Mouse (Mus musculus): ENCODE data around the gene Zfp668. TPM values are rescaled to one million over a fixed set of nuclear protein-coding genes. Genes with fewer than 3 reads are reported as not detected.

Gene Zfp668
- 10 to 100 TPM; 23.3 to 24.1 TPM for total RNA-seq (2021)
- long read RNA-seq, experiment 1, full-length matches to known transcripts, result 4 of 11 reads
- long read RNA-seq, experiment 1, partial matches to known transcripts, result 1 of 11 reads
- long read RNA-seq, experiment 1, other reads (novel, unspliced or antisense), result 6 of 11 reads
- long read RNA-seq, experiment 2, full-length matches to known transcripts, result 12 of 14 reads
- long read RNA-seq, experiment 2, partial matches to known transcripts, result 0 of 14 reads
- long read RNA-seq, experiment 2, other reads (novel, unspliced or antisense), result 2 of 14 reads

DNA sequence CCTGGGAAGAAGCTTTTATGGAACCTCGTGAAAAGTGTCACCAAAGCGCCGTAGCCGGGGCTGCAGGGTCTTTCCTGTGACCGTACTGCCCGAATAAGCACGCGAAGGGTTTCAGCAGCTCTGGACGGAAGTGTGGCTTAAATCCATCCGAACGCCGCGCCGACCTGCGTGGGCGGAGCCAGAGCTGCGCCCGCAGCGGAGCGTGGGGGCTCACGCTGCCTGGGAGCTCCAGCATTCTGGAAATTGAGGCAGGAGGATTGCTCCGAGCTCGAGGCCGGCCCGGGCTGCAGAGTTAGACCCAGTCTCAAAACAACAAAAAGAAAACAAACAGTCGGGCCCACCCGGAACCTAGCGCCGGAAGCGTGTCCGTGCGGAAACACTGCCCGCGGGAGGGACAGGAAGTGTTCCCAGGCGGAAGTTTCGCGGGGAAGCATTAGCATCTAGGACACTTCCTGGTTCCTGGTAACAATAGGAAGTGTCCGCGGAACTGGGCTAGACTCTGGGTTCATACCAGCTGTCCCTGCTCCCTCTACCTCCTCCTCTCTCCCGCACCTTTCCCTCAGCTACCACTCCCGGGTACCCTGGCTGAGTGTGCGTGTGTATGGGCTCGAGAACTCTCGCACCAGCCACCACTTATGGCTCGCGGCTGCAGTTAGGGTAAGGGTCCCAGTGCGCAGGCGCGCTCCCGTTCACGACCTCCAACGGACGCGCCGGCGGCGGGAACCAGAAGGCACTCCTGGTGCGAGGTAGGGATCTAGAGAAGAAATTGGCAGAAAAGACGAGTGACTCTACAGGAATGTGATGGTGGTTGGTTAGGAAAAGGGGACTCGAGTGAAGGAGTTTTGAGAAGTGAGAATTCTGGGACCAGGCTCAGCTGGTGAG is at the start of gene Zfp668:
TSS of gene Zfp668 (minus strand) at position 362 of the 882 bp plus-strand sequence.
- Histone ChIP-seq H3K4me3 (peak within 1 kb of the TSS; percentile 68), H3K27ac (peak within 1 kb of the TSS; percentile 99)
- DNase-seq (ENCODE audit: extremely low spot score in 1 of 2, low spot score in 2 of 2), result peak; percentile 87 to 89
- TF ChIP-seq CTCF (IDR thresholded peaks at IDR 0.05), result no peak
- intact Hi-C loops (cut with DNase I), result loop anchor here (2.0 to 5.0 kb wide), 2 partner anchors 36 to 54 kb away; partner anchors contain the start of genes Kat8, Stx1b and Stx4a

DNA sequence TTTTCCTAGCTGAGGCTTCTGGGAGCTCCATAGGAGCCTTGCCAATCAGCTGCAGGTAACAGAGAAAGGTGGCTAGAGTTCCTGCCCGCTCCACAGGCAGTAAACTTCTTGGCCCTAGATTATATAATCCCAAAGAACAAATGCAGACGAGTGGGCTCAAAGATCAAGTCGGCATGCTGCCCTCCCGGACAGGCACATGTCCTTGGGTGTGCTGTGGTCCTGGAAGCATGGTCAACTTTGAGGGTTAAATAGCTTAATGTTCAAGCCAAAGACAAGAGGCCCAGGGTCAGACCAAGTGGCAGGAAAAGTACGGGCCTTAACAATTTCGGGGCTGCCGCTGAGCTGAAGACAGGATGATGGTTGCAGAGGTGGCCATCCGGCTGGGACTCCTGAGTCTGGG is 49.4 kb upstream of the Zfp668 start:
- DNase-seq (ENCODE audit: extremely low spot score in 1 of 2, low spot score in 2 of 2), result no peak
- no peak for TF ChIP-seq CTCF (IDR thresholded peaks at IDR 0.05)
- H3K4me3 ChIP-seq, result no peak overlapping the region
- intact Hi-C loops (cut with DNase I), result no loop called here
- no peak overlapping the region for H3K27ac ChIP-seq

DNA sequence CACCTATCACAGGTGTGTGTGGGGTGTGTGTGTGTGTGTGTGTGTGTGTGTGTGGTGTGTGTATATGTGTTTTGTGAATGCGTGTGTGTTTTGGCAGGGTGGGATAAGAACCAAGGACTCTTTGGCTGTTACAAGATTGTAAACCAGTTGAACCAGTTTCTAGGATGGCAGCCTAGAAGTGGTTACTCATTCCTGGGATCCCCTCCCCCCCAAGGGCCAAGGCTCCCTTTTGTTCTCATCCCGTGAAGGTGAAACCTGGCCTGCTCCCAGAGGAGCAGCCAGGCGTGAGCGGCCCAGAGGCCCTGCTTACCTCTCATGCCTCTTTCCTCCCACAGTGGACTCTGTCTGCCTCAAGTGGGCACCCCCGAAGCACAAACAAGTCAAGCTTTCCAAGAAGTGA is 48.6 kb upstream of the Zfp668 start:
- intact Hi-C loops (cut with DNase I), result no loop called here
- no peak for TF ChIP-seq CTCF (IDR thresholded peaks at IDR 0.05)
- DNase-seq (ENCODE audit: extremely low spot score in 1 of 2, low spot score in 2 of 2), result no peak
- no peak overlapping the region for H3K27ac ChIP-seq
- H3K4me3 ChIP-seq, result no peak overlapping the region

DNA sequence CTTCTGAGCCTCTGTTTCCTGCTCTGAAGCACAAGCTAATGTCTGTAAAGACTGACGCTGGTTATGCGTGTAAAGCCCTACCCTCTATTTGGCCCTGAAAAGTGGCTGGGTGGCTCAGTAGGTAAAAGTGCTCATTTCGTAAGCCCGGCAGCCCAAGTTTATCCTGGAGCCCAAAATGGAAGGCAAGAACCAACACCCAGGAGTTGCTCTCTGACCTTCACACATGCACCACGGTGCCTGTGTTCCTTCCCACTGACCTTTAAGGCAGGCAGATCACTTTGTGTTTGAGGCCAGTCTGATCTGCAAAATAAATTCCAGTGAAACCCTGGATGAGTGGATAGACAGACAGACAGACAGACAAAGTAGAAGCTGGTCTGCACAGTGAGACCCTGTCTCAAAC is 47.1 kb upstream of the Zfp668 start:
- intact Hi-C loops (cut with DNase I), result no loop called here
- Histone ChIP-seq H3K4me3 (no peak overlapping the region), H3K27ac (no peak overlapping the region)
- DNase-seq (ENCODE audit: extremely low spot score in 1 of 2, low spot score in 2 of 2), result no peak
- TF ChIP-seq CTCF (IDR thresholded peaks at IDR 0.05), result no peak

DNA sequence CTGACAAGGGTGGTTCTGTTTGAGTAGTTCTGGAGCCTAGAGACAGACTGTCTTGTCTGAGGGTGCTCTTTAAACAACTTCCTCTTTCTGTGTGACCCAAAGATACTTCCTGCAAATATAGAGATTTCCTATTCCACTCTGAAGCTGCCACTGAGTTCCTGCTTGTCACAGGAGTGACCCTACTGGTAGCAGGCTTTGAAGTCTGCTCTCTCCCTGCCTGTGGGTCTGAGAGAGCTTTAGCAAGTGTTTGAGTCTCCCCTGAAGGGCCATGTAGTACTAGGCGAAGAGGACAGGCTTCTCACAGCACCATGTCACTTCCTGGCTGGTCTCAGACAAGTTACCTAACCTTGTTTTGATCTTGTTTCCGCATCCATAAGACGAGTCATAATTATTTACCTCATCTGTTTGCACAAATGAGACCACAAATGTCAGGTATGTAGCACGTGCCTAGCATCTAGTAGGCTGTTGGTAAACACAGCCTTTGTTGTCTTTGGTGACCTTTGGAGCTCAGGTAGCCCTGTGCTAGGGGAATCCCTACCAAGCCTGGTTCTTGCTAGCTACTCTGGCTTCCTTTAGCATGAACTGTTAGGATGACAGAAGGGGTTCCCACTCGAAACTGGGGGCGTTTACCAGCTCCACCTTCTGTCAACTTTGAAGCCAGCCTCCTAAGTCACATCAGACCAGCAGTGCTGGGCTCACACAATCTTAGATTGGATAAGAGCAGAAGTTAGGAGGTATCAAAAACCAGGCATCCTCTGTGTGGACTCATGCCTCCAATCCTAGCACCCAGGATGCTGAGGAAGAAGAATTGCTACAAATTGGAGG is 46.0 kb upstream of the Zfp668 start:
- DNase-seq (ENCODE audit: extremely low spot score in 1 of 2, low spot score in 2 of 2), result no peak
- no peak overlapping the region for H3K4me3 ChIP-seq
- no peak for TF ChIP-seq CTCF (IDR thresholded peaks at IDR 0.05)
- H3K27ac ChIP-seq, result peak overlapping the region; percentile 44
- intact Hi-C loops (cut with DNase I), result no loop called here

DNA sequence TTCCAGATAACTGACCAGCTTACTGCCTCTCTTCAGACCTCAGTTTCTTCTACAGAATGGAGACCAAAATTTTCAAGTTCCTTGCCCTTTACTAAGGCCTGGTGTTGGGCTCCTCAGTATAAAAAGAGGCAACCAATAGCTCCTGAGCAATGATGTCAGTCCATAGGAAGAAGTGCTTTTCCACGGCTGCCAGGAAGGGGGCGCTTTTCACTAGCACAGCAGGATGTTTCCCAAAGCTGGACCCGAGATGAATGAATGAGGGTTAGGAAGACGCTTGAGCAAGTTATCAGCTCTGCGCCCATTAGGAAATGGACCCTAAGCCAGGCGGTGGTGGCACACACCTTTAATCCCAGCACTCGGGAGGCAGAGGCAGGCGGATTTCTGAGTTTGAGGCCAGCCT is 44.9 kb upstream of the Zfp668 start:
- TF ChIP-seq CTCF (IDR thresholded peaks at IDR 0.05), result peak; percentile 43
- intact Hi-C loops (cut with DNase I), result no loop called here
- no peak for DNase-seq (ENCODE audit: extremely low spot score in 1 of 2, low spot score in 2 of 2)
- no peak overlapping the region for H3K27ac ChIP-seq
- H3K4me3 ChIP-seq, result no peak overlapping the region

DNA sequence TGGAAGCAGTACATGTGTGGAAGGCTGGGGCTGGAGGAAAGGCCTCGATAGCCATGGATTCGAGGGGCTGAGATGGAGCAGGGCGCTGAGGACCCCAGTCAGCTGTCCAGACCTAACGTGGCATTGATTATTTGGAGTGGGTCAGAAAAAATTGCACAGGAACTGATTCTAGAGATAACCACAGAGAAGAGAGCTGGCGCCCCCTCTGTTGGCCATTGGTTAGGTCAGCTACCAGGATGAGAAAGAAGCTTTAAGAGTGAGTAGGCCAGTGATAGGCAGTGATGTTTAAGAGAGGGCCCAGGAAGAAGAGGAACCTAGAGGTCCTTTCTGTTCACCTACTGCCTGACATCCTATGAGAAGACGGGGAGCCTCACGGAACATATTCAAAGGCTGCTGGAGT is 42.7 kb upstream of the Zfp668 start:
- no peak overlapping the region for H3K4me3 ChIP-seq
- H3K27ac ChIP-seq, result no peak overlapping the region
- DNase-seq (ENCODE audit: extremely low spot score in 1 of 2, low spot score in 2 of 2), result no peak
- intact Hi-C loops (cut with DNase I), result no loop called here
- TF ChIP-seq CTCF (IDR thresholded peaks at IDR 0.05), result peak; percentile 43

DNA sequence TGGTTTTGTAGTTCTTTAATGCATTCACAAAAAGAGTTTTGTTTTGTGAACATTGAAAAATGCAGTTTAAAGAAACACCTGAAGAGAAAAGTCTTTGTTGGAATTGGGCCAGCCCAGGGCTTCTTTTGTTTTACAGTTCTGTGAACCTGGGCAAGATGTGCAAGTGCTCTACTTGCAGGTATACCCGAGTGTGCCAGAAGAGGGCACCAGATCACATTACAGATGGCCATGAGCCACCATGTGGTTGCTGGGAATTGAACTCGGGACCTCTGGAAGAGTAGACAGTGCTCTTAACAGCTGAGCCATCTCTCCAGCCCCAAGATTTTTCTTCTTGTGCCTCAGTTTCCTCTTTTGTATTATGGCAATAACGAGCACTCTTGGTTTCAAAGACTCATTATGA is 41.6 kb upstream of the Zfp668 start:
- Histone ChIP-seq H3K27ac (no peak overlapping the region), H3K4me3 (no peak overlapping the region)
- TF ChIP-seq CTCF (IDR thresholded peaks at IDR 0.05), result peak; percentile 56
- intact Hi-C loops (cut with DNase I), result no loop called here
- no peak for DNase-seq (ENCODE audit: extremely low spot score in 1 of 2, low spot score in 2 of 2)

DNA sequence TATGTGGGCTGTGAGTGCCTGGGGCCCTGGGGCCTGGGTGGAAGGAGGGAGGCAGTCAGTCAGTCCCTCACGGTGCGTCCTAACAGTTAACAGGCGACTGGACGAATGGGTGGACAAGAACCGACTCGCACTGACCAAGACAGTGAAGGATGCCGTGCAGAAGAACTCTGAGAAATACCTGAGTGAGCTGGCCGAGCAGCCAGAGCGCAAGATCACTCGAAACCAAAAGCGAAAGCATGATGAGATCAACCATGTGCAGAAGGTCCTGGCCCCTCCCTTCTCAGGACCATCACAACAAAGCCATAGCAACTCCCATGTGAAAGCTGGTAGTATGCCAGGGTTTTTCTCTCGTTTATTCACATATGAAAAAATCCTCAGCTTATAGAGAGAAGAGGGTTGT is 38.7 kb upstream of the Zfp668 start:
- Histone ChIP-seq H3K27ac (no peak overlapping the region), H3K4me3 (no peak overlapping the region)
- intact Hi-C loops (cut with DNase I), result no loop called here
- no peak for TF ChIP-seq CTCF (IDR thresholded peaks at IDR 0.05)
- DNase-seq (ENCODE audit: extremely low spot score in 1 of 2, low spot score in 2 of 2), result no peak

DNA sequence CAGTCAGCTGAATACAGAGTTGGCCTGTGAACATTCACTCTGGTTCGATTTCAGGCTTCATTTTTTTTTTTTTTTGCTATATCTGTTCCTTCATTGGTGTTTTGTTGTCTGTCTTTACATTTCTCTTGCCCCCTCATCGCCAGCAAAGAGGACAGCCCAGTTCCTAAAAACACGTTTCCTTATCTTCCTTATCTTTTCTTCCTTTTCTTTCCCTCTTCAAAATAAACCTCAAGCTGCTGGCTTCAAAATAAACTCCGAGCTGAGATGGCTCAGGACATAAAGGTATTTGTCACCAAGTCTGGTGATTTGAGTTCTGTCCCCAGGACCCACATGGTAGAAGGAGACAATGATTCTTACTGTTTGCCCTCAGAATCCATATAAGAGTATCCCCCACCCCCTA is 36.3 kb upstream of the Zfp668 start:
- no peak for DNase-seq (ENCODE audit: extremely low spot score in 1 of 2, low spot score in 2 of 2)
- intact Hi-C loops (cut with DNase I), result loop anchor here (2.0 kb wide), 3 partner anchors 22 to 54 kb away; partner anchors contain the start of genes Fus, Zfp646 and Zfp668
- TF ChIP-seq CTCF (IDR thresholded peaks at IDR 0.05), result no peak
- peak overlapping the region; percentile 98 for H3K27ac ChIP-seq
- peak overlapping the region; percentile 92 for H3K4me3 ChIP-seq

DNA sequence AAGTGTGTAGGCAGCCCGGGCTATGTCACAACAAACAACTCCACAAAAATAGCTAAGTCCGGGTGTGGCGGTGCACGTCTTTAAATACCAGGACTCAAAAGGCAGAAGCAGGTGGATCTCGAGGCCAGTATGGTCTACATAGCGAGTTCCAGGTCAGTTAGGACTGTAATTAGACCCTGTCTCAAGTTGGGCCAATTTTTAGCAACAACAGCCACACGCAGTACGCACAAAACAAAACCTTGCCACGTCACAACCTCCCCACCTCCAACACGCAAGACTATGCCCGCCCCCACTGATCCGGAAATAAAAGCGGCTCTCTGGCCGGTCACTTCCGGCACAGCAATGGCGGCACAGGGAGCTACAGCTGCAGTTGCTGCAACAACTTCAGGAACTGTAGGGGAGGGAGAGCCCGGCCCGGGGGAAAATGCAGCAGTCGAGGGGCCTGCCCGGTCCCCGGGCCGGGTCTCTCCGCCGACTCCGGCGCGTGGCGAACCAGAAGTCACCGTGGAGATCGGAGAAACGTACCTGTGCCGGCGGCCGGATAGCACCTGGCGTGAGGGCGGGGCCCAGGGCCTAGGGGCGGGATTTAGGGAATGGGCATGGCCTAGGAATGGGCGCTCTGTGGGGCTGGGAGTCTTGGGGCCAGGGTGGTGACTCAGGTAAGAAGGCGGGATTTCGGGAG is 35.7 kb upstream of the Zfp668 start, which contains the start of gene Kat8:
TSS of gene Kat8 (plus strand) at position 327 of the 682 bp plus-strand sequence.
- no peak for TF ChIP-seq CTCF (IDR thresholded peaks at IDR 0.05)
- peak; percentile 82 to 85 for DNase-seq (ENCODE audit: extremely low spot score in 1 of 2, low spot score in 2 of 2)
- intact Hi-C loops (cut with DNase I), result loop anchor here (2.0 kb wide), 3 partner anchors 22 to 54 kb away; partner anchors contain the start of genes Fus, Zfp646 and Zfp668
- Histone ChIP-seq H3K27ac (peak within 1 kb of the TSS; percentile 98), H3K4me3 (peak within 1 kb of the TSS; percentile 92)
